Mouse (Mus musculus) lung, postnatal 25 days (tissue): ENCODE data around the gene Tspan18.

ENCODE experiments used
- DNase-seq: peaks from one replicate; pipeline ENCODE4 v3.0.0; 2022; ENCODE audit warnings: low spot score

Gene Tspan18

DNA sequence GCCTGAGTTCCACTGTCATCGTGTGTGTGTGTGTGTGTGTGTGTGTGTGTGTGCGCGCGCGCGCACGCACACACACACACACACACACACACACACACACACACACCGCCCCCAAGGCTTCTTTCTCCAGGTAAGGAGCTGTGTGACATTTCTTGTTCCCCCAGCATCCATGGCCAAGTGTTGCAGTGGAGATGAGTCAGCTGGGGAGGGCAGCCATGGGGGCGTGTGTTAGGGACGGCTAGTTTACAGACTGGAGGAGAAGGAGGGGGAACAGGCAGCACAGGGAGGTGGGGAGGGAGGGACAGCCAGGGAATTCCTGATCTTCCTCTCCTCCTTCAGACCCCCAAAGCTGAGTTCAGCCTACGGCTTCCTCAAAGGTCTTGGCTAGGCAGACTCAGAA is 151.4 kb downstream of the Tspan18 start:
- DNase-seq = no peak

DNA sequence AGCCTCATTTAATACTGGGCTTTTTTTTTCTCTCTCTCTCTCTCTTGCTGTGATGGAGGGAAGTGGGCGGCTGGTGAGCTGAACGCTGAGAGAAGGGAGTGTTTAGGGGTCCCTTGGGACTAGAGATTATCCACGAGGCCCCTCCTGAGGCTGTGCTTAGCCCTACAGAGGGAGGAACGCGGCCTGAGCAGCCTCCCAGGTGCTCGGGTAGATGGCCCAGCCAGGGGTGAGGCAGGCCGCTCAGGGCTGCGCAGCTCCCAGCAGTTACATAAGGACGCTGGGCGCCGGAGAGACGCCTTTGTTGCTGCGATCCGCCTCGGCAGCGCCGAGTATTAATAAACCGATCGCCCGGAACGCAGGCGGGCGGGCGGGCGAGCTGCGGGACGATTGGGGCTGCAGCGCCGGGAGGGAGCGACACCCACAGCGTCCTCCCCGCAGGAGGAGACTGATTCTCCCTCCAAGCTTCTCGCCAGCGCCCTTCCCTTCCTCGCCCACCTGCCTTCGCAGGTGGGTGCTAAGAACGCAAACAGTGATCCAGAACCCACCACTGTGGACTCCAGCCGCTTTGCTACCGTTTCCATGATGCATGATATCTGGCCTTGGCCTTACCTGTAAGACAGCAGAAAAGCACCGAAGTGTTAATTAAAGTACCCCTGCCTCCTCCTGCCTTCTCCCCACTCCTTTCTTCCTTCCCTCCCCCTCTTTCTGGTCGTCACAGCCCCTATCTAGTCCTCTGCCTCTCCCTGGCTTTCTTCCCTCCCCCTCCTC is 154.0 kb downstream of the Tspan18 start:
- peak; percentile 39 for DNase-seq

DNA sequence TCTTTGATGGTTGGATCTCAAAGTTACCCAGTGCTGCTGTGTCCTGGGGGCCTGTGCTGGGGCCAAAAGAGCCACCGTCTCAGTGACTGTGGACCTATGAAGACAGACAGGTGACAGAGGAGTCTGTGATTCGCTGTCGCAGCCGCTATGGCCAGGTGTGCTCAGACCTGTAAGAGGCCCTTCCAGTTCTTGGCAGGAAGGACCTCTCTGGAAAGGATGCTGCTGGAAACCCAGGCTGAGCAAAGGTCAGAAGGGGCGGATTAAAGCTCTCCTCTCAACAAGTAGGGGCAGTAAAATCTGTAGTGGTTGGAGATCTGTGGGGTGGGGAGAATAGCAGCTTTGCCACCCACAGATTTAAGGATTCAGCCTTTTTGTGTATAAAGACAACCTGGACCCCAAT is 154.7 kb downstream of the Tspan18 start:
- no peak for DNase-seq

DNA sequence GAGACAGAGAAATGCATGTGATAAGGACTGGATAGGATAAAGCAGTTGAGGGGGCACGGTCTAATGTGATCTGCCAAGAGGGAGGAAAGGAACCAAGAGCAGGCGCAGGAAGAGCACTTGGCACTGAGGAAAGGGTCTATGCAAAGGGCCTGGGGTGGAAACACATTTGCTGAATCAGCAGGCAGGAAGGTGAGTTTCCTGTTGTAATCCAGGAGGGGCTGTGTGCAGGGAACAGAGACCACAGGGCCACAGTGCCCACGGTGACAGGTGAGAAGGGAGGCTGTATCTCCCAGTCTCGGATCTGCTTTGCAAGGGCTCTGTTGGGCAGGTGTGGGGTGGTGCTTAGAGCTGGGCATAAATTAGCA is 156.0 kb downstream of the Tspan18 start:
- no peak for DNase-seq

DNA sequence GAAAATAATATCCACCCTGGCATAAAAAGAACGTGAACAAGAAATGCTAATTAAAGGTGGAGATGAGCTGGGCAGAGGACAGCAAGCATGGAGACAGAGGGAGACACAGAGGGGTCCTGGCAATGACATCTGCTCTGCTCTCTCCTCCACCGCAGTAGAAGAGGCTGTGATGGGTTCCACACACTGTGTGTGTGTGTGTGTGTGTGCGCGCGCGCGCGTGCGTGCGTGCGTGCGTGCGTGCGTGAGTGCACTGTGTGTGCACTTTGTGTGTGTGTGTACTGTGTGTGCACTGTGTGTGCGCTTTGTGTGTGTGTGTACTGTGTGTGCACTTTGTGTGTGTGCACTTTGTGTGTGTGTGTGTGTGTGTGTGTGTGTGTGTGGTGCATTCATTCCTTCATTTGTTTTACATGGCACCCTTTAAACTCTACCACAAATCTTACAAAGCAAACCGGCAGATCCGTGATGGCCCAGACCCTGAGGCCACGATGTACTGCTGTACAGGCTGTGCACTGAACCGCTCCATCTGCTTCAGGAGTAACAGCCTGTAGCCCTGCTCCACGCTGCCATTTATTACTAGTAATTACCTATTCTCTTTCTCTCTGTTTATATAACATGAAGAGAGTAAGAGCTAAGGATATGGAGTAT is 156.5 kb downstream of the Tspan18 start:
- no peak for DNase-seq

DNA sequence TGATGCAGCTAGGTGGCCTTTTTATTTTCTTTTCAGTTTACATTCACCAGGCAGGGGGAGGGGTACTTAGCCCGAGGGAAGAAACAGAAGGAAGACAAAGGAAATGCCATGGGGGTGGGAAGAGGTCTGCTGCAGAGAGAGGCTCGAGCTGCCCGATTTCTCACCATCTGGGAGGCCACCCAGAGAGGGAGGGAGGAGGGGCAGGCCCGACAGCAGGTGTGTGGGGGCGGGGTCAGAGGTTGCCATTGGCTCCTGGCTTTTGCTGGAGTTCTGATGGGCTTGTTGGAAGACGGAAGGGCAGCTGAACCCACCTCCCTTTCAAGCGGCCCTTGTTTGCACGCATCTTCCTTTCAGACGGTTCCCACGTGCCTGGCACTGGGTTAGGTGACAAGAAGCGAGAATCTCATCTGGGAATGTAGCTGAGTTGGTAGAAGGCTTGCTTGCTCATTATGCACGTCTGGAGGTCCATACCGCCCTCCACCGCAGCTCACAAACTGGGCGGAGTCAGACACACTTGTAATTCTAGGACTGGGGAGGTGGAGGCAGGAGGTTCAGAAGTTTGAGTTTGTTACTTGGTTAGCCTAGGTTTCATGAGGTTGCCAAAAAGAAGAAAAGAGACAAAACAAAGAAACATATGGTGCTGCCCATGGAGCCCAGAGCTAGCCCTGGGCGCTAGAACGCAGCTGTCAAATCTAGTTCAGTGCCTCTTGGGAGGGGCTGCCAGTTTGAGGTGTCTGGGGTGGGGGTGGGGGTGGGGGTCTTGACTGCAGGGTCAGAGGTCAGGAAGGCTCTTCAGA is 157.2 kb downstream of the Tspan18 start:
- no peak for DNase-seq

DNA sequence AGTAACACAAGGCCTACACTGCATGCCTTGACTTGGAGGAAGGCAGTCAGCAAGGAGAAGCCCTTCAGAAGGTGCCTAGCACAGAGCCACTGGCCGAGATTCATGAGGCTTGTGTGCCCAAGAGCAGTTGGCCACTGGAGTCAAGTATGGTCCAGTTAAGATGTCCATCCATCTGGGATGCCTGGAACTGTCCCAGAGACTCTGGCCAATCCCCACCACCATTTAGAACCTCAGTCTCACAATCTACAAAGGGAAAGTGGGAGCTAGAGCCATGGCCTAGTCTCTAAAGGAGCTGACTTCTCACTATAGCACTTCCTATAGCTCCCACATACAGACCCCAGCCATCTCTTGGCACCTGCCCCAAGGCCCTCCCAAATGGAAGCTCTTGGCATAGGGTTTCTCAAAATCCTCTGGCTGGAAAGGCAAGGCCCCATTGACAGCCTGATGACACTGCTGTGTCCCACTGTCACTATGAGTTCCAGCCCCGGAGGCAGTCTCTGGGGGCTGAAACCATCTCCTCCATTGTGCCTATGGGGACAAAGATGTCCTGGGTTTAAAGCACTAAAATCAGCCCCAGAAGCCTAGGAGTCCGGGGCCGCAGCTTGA is 158.0 kb downstream of the Tspan18 start:
- DNase-seq = no peak

DNA sequence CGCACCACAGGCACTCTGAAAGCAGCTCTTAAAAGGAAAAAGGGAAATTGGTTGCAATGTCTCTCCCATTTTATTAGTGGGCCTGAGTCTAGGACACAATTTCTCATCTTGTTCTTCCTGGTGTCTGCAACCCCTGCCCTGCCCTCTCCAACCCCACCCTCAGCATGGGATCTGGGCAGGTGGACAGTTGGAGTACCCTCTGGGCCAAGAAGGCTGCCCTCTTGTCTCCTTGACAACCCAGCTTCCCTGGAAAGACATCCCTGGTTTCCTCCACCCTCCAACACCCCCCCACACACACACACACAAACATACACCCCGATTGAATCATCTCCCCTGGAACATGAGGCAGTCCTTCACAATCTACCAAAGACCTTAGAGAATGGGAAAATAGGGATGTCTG is 158.6 kb downstream of the Tspan18 start:
- no peak for DNase-seq

DNA sequence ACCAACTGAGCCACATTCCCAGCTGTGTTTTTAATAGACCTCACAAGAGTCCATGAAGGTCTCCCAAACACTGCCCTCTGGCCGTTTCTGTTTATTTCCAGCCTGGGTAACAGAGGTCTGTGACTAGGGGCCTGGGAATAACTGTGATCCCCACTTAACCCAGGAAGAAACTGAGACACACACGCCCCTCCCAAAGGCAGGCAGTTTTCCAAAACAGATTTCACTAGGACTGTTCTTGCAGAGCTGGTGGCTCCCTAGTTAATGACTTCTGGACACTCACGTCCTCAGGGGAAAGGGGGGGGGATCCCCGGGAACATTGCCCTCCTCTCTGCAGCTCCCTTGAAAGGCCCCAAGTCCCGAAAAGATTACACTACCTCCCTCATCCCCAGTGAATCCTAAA is 159.0 kb downstream of the Tspan18 start:
- no peak for DNase-seq

DNA sequence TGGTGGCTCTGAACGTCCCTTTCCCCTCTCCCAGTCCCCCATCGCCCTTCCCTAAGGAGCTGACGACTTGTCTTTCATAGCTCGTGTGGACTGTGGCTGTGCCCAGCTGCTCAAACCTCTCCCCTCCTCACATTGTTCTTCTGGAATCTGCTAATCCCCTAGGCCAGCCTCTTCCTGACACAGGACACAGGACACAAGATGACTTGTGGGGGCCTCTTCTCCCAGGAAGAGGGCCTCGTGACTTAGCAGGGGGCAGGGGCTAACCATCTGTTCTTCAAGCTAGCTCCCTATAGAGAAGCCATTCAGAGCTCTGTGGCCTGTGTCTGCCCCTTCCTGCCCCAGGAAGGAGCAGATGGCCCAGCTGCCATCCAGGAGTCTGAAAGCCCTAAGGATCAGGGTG is 160.1 kb downstream of the Tspan18 start:
- DNase-seq = no peak

DNA sequence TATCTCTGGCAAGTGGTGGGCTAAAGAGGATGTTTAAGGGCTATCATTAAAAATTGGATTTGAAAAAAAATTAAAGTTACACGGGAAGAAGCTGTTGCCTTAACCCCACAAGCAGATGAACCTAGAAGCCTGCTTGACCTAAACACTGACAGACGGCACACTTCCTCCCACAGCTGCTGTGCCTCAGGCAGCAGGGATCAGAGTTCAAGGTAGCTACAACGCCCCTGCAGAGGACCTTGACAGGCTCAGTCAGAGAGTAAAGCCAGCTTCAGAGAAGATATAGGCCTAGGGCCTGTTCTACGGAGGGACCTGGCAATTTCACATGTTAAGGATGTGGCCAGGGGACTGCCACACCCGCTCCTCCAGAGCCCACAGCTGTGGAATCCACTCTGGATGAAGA is 161.8 kb downstream of the Tspan18 start:
- DNase-seq = no peak

DNA sequence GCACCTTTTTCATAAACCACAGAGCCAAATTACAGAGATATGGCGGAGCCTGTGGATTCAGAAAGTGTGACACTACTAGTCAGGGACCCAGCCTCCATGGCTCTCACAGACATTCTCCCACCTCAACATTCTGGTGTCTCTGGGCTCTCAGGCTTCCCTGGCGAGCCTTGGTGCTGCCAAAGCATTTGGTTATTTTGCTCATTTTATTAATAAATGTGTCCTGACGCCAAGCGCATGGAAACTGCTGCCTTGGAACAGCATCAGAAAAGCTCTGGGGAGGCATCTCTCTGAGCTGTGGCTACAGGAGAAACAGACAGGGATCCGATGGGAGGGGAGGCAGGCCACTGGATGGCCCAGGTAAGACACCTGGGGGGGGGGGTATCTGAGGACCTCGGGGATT is 162.4 kb downstream of the Tspan18 start:
- no peak for DNase-seq

DNA sequence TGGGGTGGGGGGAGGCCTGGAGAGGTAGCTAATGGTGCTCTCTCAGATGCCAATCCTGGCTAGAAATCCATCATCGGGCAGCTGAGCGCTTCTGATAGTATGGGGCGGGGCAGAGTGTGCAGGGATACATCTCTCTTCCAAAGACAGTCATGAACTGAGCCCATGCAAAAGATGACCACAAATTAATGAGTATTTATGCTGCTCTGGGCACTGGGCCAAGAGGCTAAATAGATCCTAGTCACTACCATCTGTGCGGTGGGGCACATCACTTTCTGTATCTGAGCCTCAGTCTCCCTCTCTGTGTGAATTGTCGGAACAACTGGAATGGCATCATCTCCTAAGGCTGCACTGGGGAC is 163.5 kb downstream of the Tspan18 start:
- no peak for DNase-seq

DNA sequence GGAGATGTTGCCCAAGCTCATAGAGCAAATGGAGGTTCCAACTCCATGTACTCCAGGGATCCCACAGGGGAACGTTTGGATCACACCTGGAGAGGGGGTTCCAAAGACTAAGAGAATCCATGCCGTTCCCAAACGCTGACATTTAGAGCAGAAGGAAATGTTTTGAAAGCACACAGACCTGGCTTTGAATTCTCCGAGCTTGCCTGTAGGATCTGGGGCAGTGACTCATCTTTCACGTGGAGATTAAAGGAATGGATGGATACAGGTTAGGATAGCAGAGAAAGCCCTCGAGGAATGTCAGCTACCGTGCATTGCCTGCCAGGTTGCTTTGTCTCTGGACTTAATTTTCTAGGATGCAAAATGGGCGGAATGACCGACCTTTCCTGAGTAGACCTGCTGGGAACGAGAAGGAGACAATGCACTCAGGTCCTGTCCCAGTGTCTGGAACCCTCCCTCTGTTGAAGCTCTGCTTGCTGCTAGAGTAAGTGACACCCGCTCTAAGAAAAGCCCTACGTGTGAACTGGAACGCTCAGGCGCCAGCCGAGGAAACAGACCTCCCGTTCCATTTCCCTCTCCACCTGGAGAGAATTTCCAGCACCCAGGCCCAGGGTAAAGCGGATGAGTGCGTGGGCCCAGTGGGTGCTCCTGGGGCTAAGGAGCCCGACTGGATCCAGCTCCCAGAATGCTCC is 164.0 kb downstream of the Tspan18 start:
- DNase-seq = no peak

DNA sequence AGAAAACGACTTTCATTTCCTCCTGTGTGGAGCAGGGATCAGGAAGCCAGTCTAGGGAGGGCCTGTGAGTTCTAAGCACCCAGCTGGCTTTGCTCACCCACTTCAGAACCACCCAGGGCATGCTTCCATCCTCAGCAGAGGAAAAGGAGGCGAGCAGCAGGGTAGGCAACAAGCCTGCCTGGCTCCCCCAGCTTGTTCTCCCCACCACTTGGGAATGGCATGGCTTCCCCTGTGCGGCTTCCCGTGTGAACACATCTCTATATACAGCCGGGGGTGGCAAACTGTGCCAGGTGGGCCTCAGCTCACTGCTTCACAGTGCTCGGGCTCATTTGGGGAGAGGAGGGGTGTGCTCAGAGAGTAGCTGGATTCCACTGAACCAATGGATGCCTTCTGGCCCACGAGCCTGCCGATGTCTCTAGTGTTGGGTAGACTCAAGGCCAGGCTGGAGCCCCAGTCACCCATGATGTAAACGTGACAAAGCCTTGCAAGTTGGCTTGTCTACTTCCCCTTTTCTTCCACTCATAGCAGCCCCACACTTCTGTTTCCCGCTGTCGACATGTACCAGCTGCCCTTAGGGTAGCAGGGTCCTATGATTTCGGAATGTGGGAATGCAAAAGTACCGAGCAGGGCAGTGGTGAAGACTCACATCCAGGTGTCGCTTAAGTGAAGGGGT is 167.4 kb downstream of the Tspan18 start:
- peak; percentile 22 for DNase-seq

DNA sequence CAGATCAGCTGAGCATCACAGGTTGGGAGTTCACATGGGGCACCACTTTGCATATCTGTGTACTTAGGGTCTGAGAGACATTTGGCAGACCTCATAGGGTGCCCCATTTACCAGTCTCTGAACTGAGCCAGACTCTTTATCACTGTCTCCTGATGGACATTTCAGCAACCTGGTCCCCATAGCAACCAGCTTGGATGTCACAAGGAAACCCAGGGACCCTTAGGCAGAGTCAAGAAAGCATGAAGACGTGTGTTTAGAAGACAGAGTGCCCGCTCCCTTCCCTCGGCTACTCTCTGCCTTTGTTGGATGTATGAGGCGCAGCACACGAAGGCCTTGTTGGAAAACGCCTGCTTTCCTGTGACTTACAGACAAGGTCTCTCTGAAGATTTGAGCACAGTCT is 168.0 kb downstream of the Tspan18 start:
- no peak for DNase-seq

DNA sequence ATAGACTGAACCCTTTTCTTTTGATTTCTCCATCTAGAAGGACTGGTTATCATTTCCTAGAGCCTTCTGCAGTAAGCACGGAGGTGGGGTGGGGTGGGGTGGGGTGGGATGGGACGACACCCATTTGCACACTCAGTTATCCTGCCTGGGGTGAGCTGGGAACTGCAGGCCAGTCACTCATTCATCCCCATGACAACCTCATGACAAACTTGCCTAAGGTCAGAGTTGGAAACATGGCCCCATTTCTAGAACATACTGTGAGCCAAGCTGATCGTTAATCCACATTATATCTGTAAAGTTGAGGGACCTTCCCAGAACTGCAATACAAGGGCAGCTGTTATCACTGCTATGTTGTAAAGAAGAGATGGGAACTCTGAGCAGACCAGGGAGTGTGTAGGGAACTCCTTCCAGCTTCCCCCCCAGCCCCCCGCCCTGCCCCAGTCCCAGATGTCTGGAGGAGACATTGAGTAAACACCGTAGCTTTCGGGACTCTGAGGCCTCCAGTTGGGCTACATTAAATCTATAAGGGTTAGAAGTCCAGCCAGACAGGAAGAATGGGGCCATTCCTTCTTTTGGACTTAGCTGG is 170.5 kb downstream of the Tspan18 start:
- DNase-seq = no peak

DNA sequence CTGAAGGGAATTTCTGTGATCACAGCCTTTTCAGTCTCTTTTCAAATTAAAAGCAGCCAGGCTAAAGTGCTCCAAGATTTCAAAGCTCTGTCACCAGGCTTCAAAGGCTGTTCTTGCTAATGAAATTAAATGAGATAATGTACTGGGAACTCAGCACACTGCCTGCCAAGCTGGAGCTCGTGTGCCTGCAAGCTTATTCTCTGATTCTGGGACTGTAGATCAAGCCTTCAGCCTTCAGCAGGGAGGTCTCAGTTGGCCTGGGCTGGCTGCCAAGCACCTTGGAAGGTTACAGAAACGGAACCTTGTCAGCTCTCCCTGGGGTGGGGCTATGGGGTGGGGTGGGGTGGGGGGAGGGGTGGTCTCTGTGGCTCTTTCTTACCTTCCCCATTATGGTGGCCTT is 171.0 kb downstream of the Tspan18 start:
- DNase-seq = no peak

DNA sequence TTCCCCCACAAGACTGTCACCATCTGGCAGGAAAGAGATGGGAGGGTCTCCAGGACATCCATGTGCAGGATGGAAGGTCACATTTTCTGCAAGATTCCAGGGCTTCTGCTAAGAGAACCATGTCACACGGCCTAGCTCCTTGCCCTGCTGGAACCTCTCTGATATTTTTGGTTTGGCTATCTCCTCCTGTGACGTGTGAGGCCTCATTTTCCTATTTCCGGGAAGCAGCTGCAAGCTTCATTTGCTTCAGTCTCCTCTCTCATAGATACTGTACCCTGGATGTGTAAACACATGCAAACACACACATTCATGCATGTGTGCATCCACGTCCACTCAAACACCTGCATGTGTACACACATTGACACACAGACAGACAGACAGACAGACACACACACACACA is 171.5 kb downstream of the Tspan18 start:
- DNase-seq = peak; percentile 31

DNA sequence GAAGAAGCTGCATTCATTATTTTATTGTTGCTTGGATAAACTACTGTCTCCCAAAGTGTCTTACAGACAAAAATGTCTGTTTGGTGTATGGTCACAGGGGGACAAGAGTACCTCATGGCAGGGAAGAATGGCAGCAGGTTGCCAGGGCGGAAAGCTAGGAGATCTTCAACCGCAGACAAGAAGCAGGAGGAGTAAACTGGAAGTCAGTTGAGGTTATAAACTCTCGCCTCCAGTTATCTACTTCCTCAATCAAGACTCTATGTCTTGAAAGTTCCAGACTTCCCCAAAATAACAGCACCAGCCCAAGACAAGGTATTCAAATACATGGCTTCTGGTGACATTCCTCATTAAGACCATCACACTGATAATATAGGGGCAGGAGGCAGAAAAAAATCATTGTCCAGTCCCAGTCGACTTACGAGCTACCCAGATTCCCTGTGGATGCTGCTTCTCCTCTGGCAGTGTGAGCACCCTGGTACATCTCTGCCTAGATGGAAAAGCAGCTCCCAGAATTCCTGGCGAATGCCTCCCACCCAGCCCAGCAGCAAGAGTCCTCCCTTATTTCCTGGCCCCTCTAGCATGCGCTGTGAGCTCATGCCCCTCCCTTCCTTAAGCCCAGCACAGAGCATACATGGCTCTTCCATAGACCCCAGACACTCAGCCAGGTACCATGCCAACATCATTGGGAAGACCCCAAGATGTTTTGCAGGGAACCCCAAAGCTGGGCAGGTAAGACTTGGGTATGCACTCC is 172.2 kb downstream of the Tspan18 start:
- DNase-seq = no peak
